Mouse (Mus musculus) T-cell, adult 66 days (primary cell): ENCODE results near the gene Parp11. TPM values are rescaled to one million over a fixed set of nuclear protein-coding genes. Genes with fewer than 3 reads are reported as not detected.

Experiments used
- total RNA-seq, 2 experiments: library from RNA; stranded (reverse); gene quantifications; 3 replicates in 1 of 2; 4 replicates in 1 of 2; pipeline ENCODE4 v1.2.4; 2023

Parp11 gene
- 10 to 100 TPM; 62.4 to 75.4 TPM for total RNA-seq

DNA sequence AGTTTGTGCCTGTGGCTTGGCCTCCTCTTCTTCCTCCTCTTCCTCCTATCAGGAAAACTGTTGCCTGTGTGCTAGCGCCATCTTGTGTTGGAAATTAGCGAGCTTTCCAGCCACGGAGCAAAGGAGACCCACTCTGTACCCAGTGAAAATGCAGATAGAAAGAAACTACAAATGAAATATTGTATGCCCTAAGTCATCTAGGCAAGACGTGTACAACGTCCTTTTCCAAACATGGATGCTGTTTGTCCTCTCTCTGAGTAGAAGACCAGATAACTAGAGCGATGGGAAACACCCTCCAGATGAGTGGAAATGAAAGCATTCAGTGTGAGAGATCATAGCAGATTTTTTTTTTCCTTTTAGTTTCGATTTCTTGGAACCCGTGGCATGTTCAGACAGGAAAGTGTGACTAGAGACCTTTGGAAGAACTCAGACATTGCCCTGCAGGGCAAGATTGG, at the start of gene Parp11:
Gene Parp11, plus strand, starts transcription at position 405 of the 455 bp plus-strand sequence.

Other genes with a start within 250 kb of the Parp11 start
- gene Cracr2a, start 114.5 kb downstream of the Parp11 start, total RNA-seq: 10 to 100 TPM; 62.0 to 70.8 TPM